Mouse (Mus musculus) heart, postnatal 4 days (tissue): ENCODE data around the gene Dnajc3. TPM values are rescaled to one million over a fixed set of nuclear protein-coding genes. Genes with fewer than 3 reads are reported as not detected.

Source experiments
- total RNA-seq, 2 experiments: library from RNA; stranded (reverse); gene quantifications; 2 replicates each; pipeline ENCODE4 v1.2.3; 2021

Dnajc3 gene
- total RNA-seq, 2 experiments from 2014 or later = 28.1 to 28.4 TPM

Other genes with a start within 250 kb of the Dnajc3 start
- gene Abcc4, start 231.8 kb upstream of the Dnajc3 start, total RNA-seq = 1 to 10 TPM; 2.9 to 3.1 TPM
- under 1 TPM; 0.23 to 0.24 TPM for gene Cldn10, start 150.1 kb upstream of the Dnajc3 start, total RNA-seq
- 1 to 10 TPM; 4.8 to 6.6 TPM for gene Dzip1, start 12.5 kb upstream of the Dnajc3 start, total RNA-seq
- 1 to 10 TPM; 5.5 to 7.9 TPM for gene Uggt2, start 161.5 kb downstream of the Dnajc3 start, total RNA-seq
- gene Hs6st3, start 200.4 kb downstream of the Dnajc3 start, total RNA-seq = under 1 TPM in 1 of 2 experiments, not detected in 1; 0.16 TPM